Mouse (Mus musculus): ENCODE results near the gene Sapcd2.
A peak's percentile ranks its signal among the peaks of the same experiment; 100 is the strongest.

- TF ChIP-seq CTCF (IDR thresholded peaks at IDR 0.05; ENCODE audit: control insufficient read depth, insufficient read depth, insufficient replicate concordance, low read depth, low read length) (peak; percentile 33; the same call in 1 of the 2 replicates), POLR2A (IDR thresholded peaks at IDR 0.05; ENCODE audit: control insufficient read depth, low read depth, low read length) (no peak)
Measured at GRCm38 (mm10) chr2:25376589-25376988, 4.5 kb downstream of the Sapcd2 start.

Data from testis, adult 2 months (tissue).